Mouse (Mus musculus) neural tube, embryonic 11.5 days (tissue): ENCODE data around the gene Nmu. TPM values are rescaled to one million over a fixed set of nuclear protein-coding genes. Genes with fewer than 3 reads are reported as not detected.

ENCODE experiments used
- ATAC-seq: fragments of 200-750 bp; cut with Nextera tagmentation; 2 replicates; pipeline ENCODE4 v1.8.0; 2017; ENCODE audit warnings: moderate number of reproducible peaks, mild to moderate bottlenecking, moderate TSS enrichment, moderate library complexity; ENCODE audit not compliant: insufficient read depth, low FRiP score, low TSS enrichment
- DNase-seq: peaks from one replicate; pipeline ENCODE4 v3.0.0-alpha.2; 2015; ENCODE audit warnings: low spot score
- H3K27ac ChIP-seq: fragments of 300-500 bp; sonication (generic); 2 replicates; pipeline ENCODE4 v1.5.1; 2014; ENCODE audit warnings: low read depth, mild to moderate bottlenecking, low read length
- H3K27me3 ChIP-seq: fragments of 300-500 bp; sonication (generic); 2 replicates; pipeline ENCODE4 v1.6.1; 2014; ENCODE audit warnings: mild to moderate bottlenecking, low read length, mixed read lengths; ENCODE audit not compliant: control insufficient read depth, insufficient read depth
- H3K36me3 ChIP-seq: fragments of 300-500 bp; sonication (generic); 2 replicates; pipeline ENCODE4 v1.6.1; 2014; ENCODE audit warnings: mild to moderate bottlenecking, low read length, moderate library complexity, mixed read lengths; ENCODE audit not compliant: control insufficient read depth, insufficient read depth
- H3K4me1 ChIP-seq: fragments of 300-500 bp; sonication (generic); 2 replicates; pipeline ENCODE4 v1.6.1; 2014; ENCODE audit warnings: low read length, mixed read lengths; ENCODE audit not compliant: control insufficient read depth, insufficient read depth
- H3K4me2 ChIP-seq: fragments of 300-500 bp; sonication (generic); 2 replicates; pipeline ENCODE4 v1.6.1; 2014; ENCODE audit warnings: low read depth, mild to moderate bottlenecking, moderate library complexity
- H3K4me3 ChIP-seq: fragments of 300-500 bp; sonication (generic); 2 replicates; pipeline ENCODE4 v1.5.1; 2014; ENCODE audit warnings: low read depth, low read length
- H3K9ac ChIP-seq: fragments of 300-500 bp; sonication (generic); 2 replicates; pipeline ENCODE4 v1.6.1; 2014; ENCODE audit warnings: mild to moderate bottlenecking, low read length
- H3K9me3 ChIP-seq: fragments of 300-500 bp; sonication (generic); 2 replicates; pipeline ENCODE4 v1.6.1; 2016; ENCODE audit warnings: low read length; ENCODE audit not compliant: control insufficient read depth
- WGBS: fragments of 180-500 bp; shearing (Covaris S2); extraction: QIAGEN DNeasy Blood & Tissue Kit; methylation state at CpG from one replicate; pipeline ENCODE4 v1.1.7; 2014; 5-methylcytosine and 5-hydroxymethylcytosine counted together
- polyA plus RNA-seq: library from polyadenylated mRNA; unstranded; fragments of >200 nt; fragmentation: Nextera tagmentation; extraction: Ambion mirVana; gene quantifications from 2 replicates; pipeline ENCODE4 v1.2.1, GENCODE M21; 2014

Gene Nmu
- polyA plus RNA-seq, 1 experiment from 2014 or later, result not detected

GRCm38 (mm10) chr5:76304452-76305341, 58.9 kb downstream of the Nmu start, which contains the start of gene Clock:
Gene Clock (minus strand): TSS chr5:76304792.
- Histone ChIP-seq H3K27me3 (no peaks in the 10 kb centered on the region), H3K27ac (peak within 1 kb of the TSS; percentile 96), H3K4me2 (peak within 1 kb of the TSS; percentile 83), H3K4me1 (peaks cover 8% of the 10 kb centered on the region; the same call in 1 of the 2 replicates), H3K36me3 (no peaks in the 10 kb centered on the region), H3K9me3 (no peaks in the 10 kb centered on the region), H3K4me3 (peak within 1 kb of the TSS; percentile 84), H3K9ac (peak within 1 kb of the TSS; percentile 76)
- DNase-seq (peak; percentile 94), ATAC-seq (peak; percentile 86)
- under 1% methylated on average over 65 of the region's 104 CpGs for WGBS

GRCm38 (mm10) chr5:76303745-76304451, 59.7 kb downstream of the Nmu start:
- DNase-seq (peak; percentile 84), ATAC-seq (peak; percentile 85)
- WGBS, result under 1% methylated on average over 58 of the region's 100 CpGs
- peak overlapping the region; percentile 83 for H3K4me2 ChIP-seq
- peak overlapping the region; percentile 84 for H3K4me3 ChIP-seq
- peak overlapping the region; percentile 96 for H3K27ac ChIP-seq
- no peaks in the 10 kb centered on the region for H3K9me3 ChIP-seq
- H3K9ac ChIP-seq, result peak overlapping the region; percentile 76
- no peaks in the 10 kb centered on the region for H3K36me3 ChIP-seq
- peaks cover 8% of the 10 kb centered on the region; the same call in 1 of the 2 replicates for H3K4me1 ChIP-seq
- no peaks in the 10 kb centered on the region for H3K27me3 ChIP-seq

- H3K4me1 ChIP-seq, result peaks cover 8% of the 10 kb centered on the region; the same call in 1 of the 2 replicates
- peak overlapping the region; percentile 76 for H3K9ac ChIP-seq
- H3K4me2 ChIP-seq, result peak overlapping the region; percentile 83
- H3K36me3 ChIP-seq, result no peaks in the 10 kb centered on the region
- peak overlapping the region; percentile 96 for H3K27ac ChIP-seq
- no peaks in the 10 kb centered on the region for H3K27me3 ChIP-seq
- no peak for DNase-seq
- 3% methylated on average over 11 of the region's 11 CpGs for WGBS
- H3K4me3 ChIP-seq, result peak overlapping the region; percentile 84
- no peak for ATAC-seq
- H3K9me3 ChIP-seq, result no peaks in the 10 kb centered on the region
Measured at GRCm38 (mm10) chr5:76303379-76303744, 60.2 kb downstream of the Nmu start.

GRCm38 (mm10) chr5:76302009-76302408, 61.6 kb downstream of the Nmu start:
- H3K9me3 ChIP-seq, result no peaks in the 10 kb centered on the region
- no peak overlapping the region for H3K27ac ChIP-seq
- no peak overlapping the region for H3K4me3 ChIP-seq
- DNase-seq (no peak), ATAC-seq (no peak)
- H3K4me1 ChIP-seq, result peaks cover 8% of the 10 kb centered on the region; the same call in 1 of the 2 replicates
- no peaks in the 10 kb centered on the region for H3K36me3 ChIP-seq
- H3K9ac ChIP-seq, result no peak overlapping the region
- H3K4me2 ChIP-seq, result no peak overlapping the region
- H3K27me3 ChIP-seq, result no peaks in the 10 kb centered on the region
- 89% methylated on average over 2 of the region's 2 CpGs for WGBS

- H3K4me2 ChIP-seq, result no peak overlapping the region
- WGBS, result 94% methylated on average over 8 of the region's 8 CpGs
- H3K27ac ChIP-seq, result no peak overlapping the region
- H3K27me3 ChIP-seq, result no peaks in the 10 kb centered on the region
- H3K9ac ChIP-seq, result no peak overlapping the region
- no peaks in the 10 kb centered on the region for H3K36me3 ChIP-seq
- no peaks in the 10 kb centered on the region for H3K9me3 ChIP-seq
- ATAC-seq, result no peak
- H3K4me1 ChIP-seq, result no peaks in the 10 kb centered on the region
- H3K4me3 ChIP-seq, result no peak overlapping the region
- DNase-seq, result no peak
Measured at GRCm38 (mm10) chr5:76289234-76289691, 74.3 kb downstream of the Nmu start.

- H3K27ac ChIP-seq, result no peak overlapping the region
- no peak for ATAC-seq
- no peak for DNase-seq
- no peaks in the 10 kb centered on the region for H3K36me3 ChIP-seq
- no peak overlapping the region for H3K4me2 ChIP-seq
- no peak overlapping the region for H3K4me3 ChIP-seq
- H3K27me3 ChIP-seq, result no peaks in the 10 kb centered on the region
- 90% methylated on average over 3 of the region's 3 CpGs for WGBS
- H3K9ac ChIP-seq, result no peak overlapping the region
- no peaks in the 10 kb centered on the region for H3K9me3 ChIP-seq
- H3K4me1 ChIP-seq, result no peaks in the 10 kb centered on the region
Measured at GRCm38 (mm10) chr5:76288256-76288655, 75.3 kb downstream of the Nmu start.

- no peaks in the 10 kb centered on the region for H3K9me3 ChIP-seq
- H3K4me2 ChIP-seq, result no peak overlapping the region
- H3K27me3 ChIP-seq, result no peaks in the 10 kb centered on the region
- no peaks in the 10 kb centered on the region for H3K4me1 ChIP-seq
- no peak overlapping the region for H3K4me3 ChIP-seq
- 82% methylated on average over 5 of the region's 5 CpGs for WGBS
- no peak overlapping the region for H3K27ac ChIP-seq
- ATAC-seq (no peak), DNase-seq (no peak)
- no peaks in the 10 kb centered on the region for H3K36me3 ChIP-seq
- no peak overlapping the region for H3K9ac ChIP-seq
Measured at GRCm38 (mm10) chr5:76287062-76287461, 76.5 kb downstream of the Nmu start.

GRCm38 (mm10) chr5:76285699-76286098, 77.9 kb downstream of the Nmu start:
- Histone ChIP-seq H3K27me3 (no peaks in the 10 kb centered on the region), H3K9ac (no peak overlapping the region), H3K9me3 (no peaks in the 10 kb centered on the region), H3K36me3 (no peaks in the 10 kb centered on the region), H3K4me3 (no peak overlapping the region), H3K4me1 (no peaks in the 10 kb centered on the region), H3K27ac (no peak overlapping the region), H3K4me2 (no peak overlapping the region)
- no peak for DNase-seq
- 37% methylated on average over 4 of the region's 4 CpGs for WGBS
- ATAC-seq, result no peak
